Mouse (Mus musculus) stomach, postnatal 0 days (tissue): Measurements from ENCODE around the gene Fchsd2. TPM values are rescaled to one million over a fixed set of nuclear protein-coding genes. Genes with fewer than 3 reads are reported as not detected.

Experiments
- ATAC-seq: fragments of 200-750 bp; cut with Nextera tagmentation; 2 replicates; pipeline ENCODE4 v1.8.0; 2017; ENCODE audit not compliant: low FRiP score, low TSS enrichment
- DNase-seq: peaks from one replicate; pipeline ENCODE4 v3.0.0-alpha.2; 2016; ENCODE audit warnings: low spot score
- H3K27ac ChIP-seq: fragments of 300-500 bp; sonication (generic); replicated peaks from 2 replicates; pipeline ENCODE4 v1.5.1; 2014; ENCODE audit warnings: mild to moderate bottlenecking, control low read depth
- H3K27me3 ChIP-seq: fragments of 300-500 bp; sonication (generic); 2 replicates; pipeline ENCODE4 v1.6.1; 2014; ENCODE audit warnings: low read length; ENCODE audit not compliant: control insufficient read depth, insufficient read depth
- H3K36me3 ChIP-seq: fragments of 300-500 bp; sonication (generic); 2 replicates; pipeline ENCODE4 v1.6.1; 2014; ENCODE audit warnings: low read length, mixed read lengths; ENCODE audit not compliant: control insufficient read depth, insufficient read depth
- H3K4me1 ChIP-seq: fragments of 300-500 bp; sonication (generic); replicated peaks from 2 replicates; pipeline ENCODE4 v1.6.1; 2014; ENCODE audit warnings: antibody characterized with exemption; ENCODE audit not compliant: control insufficient read depth, insufficient read depth
- H3K4me2 ChIP-seq: fragments of 300-500 bp; sonication (generic); replicated peaks from 2 replicates; pipeline ENCODE4 v1.6.1; 2014; ENCODE audit warnings: low read depth, mild to moderate bottlenecking, control low read depth, moderate library complexity
- H3K4me3 ChIP-seq: fragments of 300-500 bp; sonication (generic); 2 replicates; pipeline ENCODE4 v1.5.1; 2014; ENCODE audit warnings: low read depth, low read length, control low read depth
- H3K9ac ChIP-seq: fragments of 300-500 bp; sonication (generic); 2 replicates; pipeline ENCODE4 v1.6.1; 2014; ENCODE audit warnings: mild to moderate bottlenecking, low read length, control low read depth, mixed read lengths
- H3K9me3 ChIP-seq: fragments of 300-500 bp; sonication (generic); 2 replicates; pipeline ENCODE4 v1.6.1; 2016; ENCODE audit warnings: low read length; ENCODE audit not compliant: control insufficient read depth
- CTCF ChIP-seq: IDR thresholded peaks from 2 replicates; pipeline ENCODE4 v1.5.1; 2016; ENCODE audit warnings: antibody characterized with exemption, low read depth, mild to moderate bottlenecking, moderate library complexity
- EP300 ChIP-seq: optimal IDR thresholded peaks from 2 replicates; pipeline ENCODE3; 2016; ENCODE audit warnings: antibody characterized with exemption
- WGBS: fragments of 180-500 bp; shearing (Covaris S2); extraction: QIAGEN DNeasy Blood & Tissue Kit; methylation state at CpG from one replicate; pipeline ENCODE4 v1.1.7; 2014; 5-methylcytosine and 5-hydroxymethylcytosine counted together
- polyA plus RNA-seq: library from polyadenylated mRNA; unstranded; fragments of >200 nt; fragmentation: Nextera tagmentation; extraction: Ambion mirVana; gene quantifications from 2 replicates; pipeline ENCODE4 v1.2.1, GENCODE M21; 2015

Fchsd2 gene
- polyA plus RNA-seq, 1 experiment from 2014 or later: 6.4 TPM

DNA sequence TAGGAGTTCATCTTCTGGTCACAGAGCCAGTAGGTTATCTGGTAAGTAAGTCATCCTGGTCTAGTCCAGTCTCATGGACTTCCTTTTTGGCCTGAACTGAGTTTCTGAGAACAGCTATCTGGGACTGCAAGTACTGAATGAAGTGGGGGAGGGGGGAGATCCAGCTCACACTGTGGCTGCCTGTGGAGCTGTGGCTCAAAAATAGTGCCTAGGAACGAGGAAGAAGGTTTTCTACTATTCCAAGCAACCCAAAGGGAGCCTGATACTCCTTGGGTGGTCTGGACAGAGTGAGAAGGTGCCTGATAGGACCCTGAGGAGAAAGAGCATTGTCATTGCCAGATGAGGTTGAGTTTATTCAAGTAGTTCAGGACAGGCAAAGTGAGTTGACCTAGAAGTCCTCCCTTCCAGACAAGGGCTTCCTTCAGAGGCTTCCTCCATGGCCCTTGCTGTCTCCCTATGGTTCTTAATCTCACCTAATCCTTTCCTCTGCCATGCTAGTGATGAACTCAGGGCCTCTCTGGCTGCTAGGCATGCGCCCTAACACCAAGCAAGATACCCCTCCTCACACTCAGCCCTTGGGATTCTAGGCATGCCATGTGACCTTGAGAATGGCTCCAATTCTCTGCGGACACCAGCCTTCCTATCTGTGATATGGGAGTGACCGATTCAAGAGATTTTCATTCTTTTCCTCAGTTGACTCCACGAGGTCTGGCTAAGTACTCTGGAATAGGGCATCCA is 14.6 kb downstream of the Fchsd2 start:
- H3K9ac ChIP-seq: no peak overlapping the region; the same call in 1 of the 2 replicates
- 30% methylated on average over 5 of the region's 5 CpGs for WGBS
- no peak for ATAC-seq

GRCm38 (mm10) chr7:101107968-101108652 is 15.4 kb downstream of the Fchsd2 start:
- DNase-seq: peak; percentile 98
- Histone ChIP-seq H3K4me1 (no peaks in the 10 kb centered on the region), H3K27ac (peak overlapping the region; percentile 94), H3K36me3 (no peaks in the 10 kb centered on the region), H3K9ac (peak overlapping the region; percentile 74), H3K4me3 (peak overlapping the region; percentile 83), H3K27me3 (no peaks in the 10 kb centered on the region), H3K9me3 (no peaks in the 10 kb centered on the region), H3K4me2 (peak overlapping the region; percentile 79)
- under 1% methylated on average over 45 of the region's 75 CpGs for WGBS
- peak; percentile 95 for ATAC-seq
- TF ChIP-seq EP300 (no peak), CTCF (peak; percentile 87)

More for the DNA sequence above, 14.6 kb downstream of the Fchsd2 start:
- Histone ChIP-seq H3K4me1 (no peaks in the 10 kb centered on the region), H3K4me3 (peak overlapping the region; percentile 83; the same call in 1 of the 2 replicates), H3K9me3 (no peaks in the 10 kb centered on the region), H3K4me2 (peak overlapping the region; percentile 79), H3K27me3 (no peaks in the 10 kb centered on the region), H3K27ac (no peak overlapping the region; the same call in 1 of the 2 replicates), H3K36me3 (no peaks in the 10 kb centered on the region)
- peak; percentile 17 for DNase-seq
- TF ChIP-seq EP300: no peak
- no peak for TF ChIP-seq CTCF

GRCm38 (mm10) chr7:101108653-101109005 is 16.0 kb downstream of the Fchsd2 start:
- ATAC-seq (no peak; the same call in 1 of the 2 replicates), DNase-seq (no peak)
- TF ChIP-seq EP300 (no peak), CTCF (no peak)
- Histone ChIP-seq H3K4me1 (no peaks in the 10 kb centered on the region), H3K9me3 (no peaks in the 10 kb centered on the region), H3K36me3 (no peaks in the 10 kb centered on the region), H3K4me2 (peak overlapping the region; percentile 79), H3K27me3 (no peaks in the 10 kb centered on the region), H3K4me3 (peak overlapping the region; percentile 83), H3K9ac (peak overlapping the region; percentile 74), H3K27ac (peak overlapping the region; percentile 94)
- 2% methylated on average over 7 of the region's 35 CpGs for whole genome bisulfite sequencing

GRCm38 (mm10) chr7:101109006-101109855 is 16.6 kb downstream of the Fchsd2 start:
- peak overlapping the region; percentile 79 for H3K4me2 ChIP-seq
- WGBS: under 1% methylated on average over 42 of the region's 47 CpGs
- DNase-seq: peak; percentile 60
- no peaks in the 10 kb centered on the region for H3K27me3 ChIP-seq
- peak overlapping the region; percentile 94 for H3K27ac ChIP-seq
- H3K4me3 ChIP-seq: peak overlapping the region; percentile 83
- H3K4me1 ChIP-seq: no peaks in the 10 kb centered on the region
- H3K36me3 ChIP-seq: no peaks in the 10 kb centered on the region
- peak overlapping the region; percentile 74 for H3K9ac ChIP-seq
- H3K9me3 ChIP-seq: no peaks in the 10 kb centered on the region
- no peak for TF ChIP-seq EP300
- TF ChIP-seq CTCF: 0 out of 2 replicates have a peak, but pooled peaks have one; percentile 1
- ATAC-seq: peak; percentile 13; the same call in 1 of the 2 replicates

DNA sequence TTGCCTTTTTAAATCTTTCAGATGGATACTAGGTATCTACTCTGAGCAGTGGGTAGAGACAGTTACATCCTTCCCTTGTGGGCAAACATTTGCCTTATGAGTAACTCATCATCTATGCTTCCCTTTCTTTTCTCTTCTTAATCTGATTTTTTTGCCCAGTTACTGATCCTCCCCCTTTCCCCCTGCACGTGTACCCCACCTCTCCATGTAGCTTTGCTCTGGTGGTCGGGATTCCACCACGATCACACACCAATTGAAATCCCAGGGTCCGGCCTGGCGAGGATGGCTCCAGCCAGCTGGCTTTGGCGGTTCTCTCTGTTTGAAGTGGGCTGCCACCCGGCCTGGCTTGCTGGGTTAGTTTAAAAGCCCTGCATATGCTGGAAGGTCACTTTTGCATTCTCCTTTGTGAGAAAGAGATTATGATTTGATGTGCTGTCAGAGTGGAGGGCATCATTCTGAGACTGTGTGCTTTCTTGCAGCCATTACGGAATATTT is 17.2 kb downstream of the Fchsd2 start:
- Histone ChIP-seq H3K27ac (peak overlapping the region; percentile 94), H3K36me3 (no peaks in the 10 kb centered on the region), H3K9me3 (no peaks in the 10 kb centered on the region), H3K4me3 (peak overlapping the region; percentile 83), H3K4me1 (no peaks in the 10 kb centered on the region), H3K9ac (peak overlapping the region; percentile 74), H3K27me3 (no peaks in the 10 kb centered on the region), H3K4me2 (peak overlapping the region; percentile 79)
- TF ChIP-seq CTCF: no peak
- TF ChIP-seq EP300: no peak
- DNase-seq (peak; percentile 37), ATAC-seq (no peak)
- 8% methylated on average over 8 of the region's 8 CpGs for WGBS
